Mouse (Mus musculus): ENCODE measurements at regions not wholly inside any gene's neighbourhood (a gene's known extent, or its start where the extent isn't known, plus 50 kb on each side); places are given as distances from the start of the nearest gene placed in this dataset.

DNA sequence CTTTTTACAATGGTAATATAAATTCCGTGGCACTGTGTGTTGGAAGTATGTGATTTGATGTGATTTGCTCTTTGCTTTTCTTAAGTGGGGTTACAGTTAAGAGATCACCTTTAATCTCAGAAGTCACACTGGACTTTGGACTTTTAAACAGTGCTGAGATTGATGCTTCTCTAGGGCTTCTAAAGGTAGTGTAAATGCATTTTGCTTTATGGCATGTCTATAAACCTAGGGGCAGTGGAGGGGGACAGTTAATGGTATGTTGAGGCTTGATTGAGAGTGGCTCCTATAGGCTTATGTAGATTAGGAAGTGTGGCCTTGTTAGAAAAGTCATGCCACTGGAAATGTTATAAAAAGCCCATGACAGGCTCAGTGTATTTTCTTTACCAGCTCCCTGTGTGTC lies 735.3 kb downstream of the Nap1l3 start:
- DNase-seq (ENCODE audit: low read depth, low spot score): no peak

GRCm38 (mm10) chrX:121654582-121654981 lies 742.6 kb downstream of the Nap1l3 start:
- DNase-seq (ENCODE audit: low read depth, low spot score): peak; percentile 42

GRCm38 (mm10) chrX:121645548-121645947 lies 751.7 kb downstream of the Nap1l3 start:
- no peak for DNase-seq (ENCODE audit: low read depth, low spot score)

DNA sequence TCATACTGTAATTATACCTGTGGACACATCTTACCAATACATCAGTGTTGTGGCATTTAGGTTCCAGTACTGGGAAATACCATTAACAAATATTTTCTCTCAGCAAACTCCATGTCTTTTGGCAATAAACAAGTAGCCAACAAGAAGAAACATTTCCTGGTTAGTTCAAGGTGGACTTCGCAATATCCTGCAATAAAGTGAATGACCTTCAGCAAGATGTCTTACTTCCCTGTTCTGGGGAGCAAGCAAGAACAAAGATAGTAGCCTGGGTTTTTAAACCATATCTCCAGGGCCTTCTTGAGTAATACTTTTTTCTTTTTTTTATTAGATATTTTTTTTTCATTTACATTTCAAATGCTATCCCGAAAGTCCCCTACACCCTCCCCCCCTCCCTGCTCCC lies 760.0 kb downstream of the Nap1l3 start:
- no peak for DNase-seq (ENCODE audit: low read depth, low spot score)

DNA sequence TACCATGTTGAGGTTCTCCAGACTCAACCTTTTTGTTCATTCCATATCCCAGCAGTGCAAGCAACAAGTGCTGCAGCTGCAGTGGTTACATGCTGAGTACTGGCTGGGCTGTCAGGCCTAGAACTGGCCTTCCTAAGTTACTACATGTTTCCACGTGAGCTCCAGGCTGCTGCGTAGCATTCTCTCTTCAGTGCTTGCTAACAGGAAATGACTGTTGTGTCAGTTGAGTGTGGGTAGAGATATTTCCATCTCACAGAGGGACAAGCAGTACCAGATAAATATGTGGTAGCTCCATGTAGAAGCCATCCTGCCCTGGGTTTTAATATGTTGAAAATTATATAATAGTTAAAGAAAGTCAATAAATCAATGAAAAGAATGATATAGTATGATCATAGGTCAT lies 785.1 kb downstream of the Nap1l3 start:
- DNase-seq (ENCODE audit: low read depth, low spot score): no peak

- DNase-seq (ENCODE audit: low read depth, low spot score): no peak
Observed at GRCm38 (mm10) chrX:121592864-121593263, 804.3 kb downstream of the Nap1l3 start.
